In genomic region chr5:113464731-113465130, GRCm38 (mm10) we compare ENCODE assay signal across 16 mouse cellular contexts. TPM values are rescaled to one million over a fixed set of nuclear protein-coding genes. Genes with fewer than 3 reads are reported as not detected.
A peak's percentile ranks its signal among the peaks of the same experiment; 100 is the strongest.
DNase-seq lines count a peak whose midpoint lies in the region; ATAC-seq and TF ChIP-seq lines count a peak whose summit lies in the region.
"Had no signal": no experiment of that assay in that cellular context is flagged by ENCODE, and none has a peak within 500 bp of the region (broad histone marks: within the 10 kb centered on the region; RNA-seq: fewer than 3 reads in every experiment).

No protein-coding gene starts in this region.

- H3K4me3 ChIP-seq in cerebellum, adult 2 months (replicated peaks; ENCODE audit: insufficient read depth, low read depth, low read length): no peak overlapping the region
- no peak overlapping the region for H3K4me3 ChIP-seq in hindbrain, embryonic 10.5 days
- H3K4me3 ChIP-seq in hindbrain, embryonic 12.5 days: no peak overlapping the region
- H3K4me3 ChIP-seq in midbrain, embryonic 15.5 days: no peak overlapping the region
- no peak overlapping the region for H3K4me3 ChIP-seq in midbrain, embryonic 16.5 days (ENCODE audit: low read depth, low read length)
- H3K4me3 ChIP-seq: left cerebral cortex, adult 2 months; limb, embryonic 15.5 days had no signal

- H3K36me3 ChIP-seq in hindbrain, embryonic 10.5 days: no peaks in the 10 kb centered on the region
- no peaks in the 10 kb centered on the region for H3K36me3 ChIP-seq in hindbrain, embryonic 12.5 days
- H3K36me3 ChIP-seq in midbrain, embryonic 15.5 days (replicated peaks): no peaks in the 10 kb centered on the region
- H3K36me3 ChIP-seq in midbrain, embryonic 16.5 days (ENCODE audit: control insufficient read depth, insufficient read depth, low read length): no peaks in the 10 kb centered on the region
- H3K36me3 ChIP-seq: limb, embryonic 15.5 days had no signal

- H3K9ac ChIP-seq in hindbrain, embryonic 12.5 days: no peak overlapping the region
- no peak overlapping the region for H3K9ac ChIP-seq in midbrain, embryonic 15.5 days
- no peak overlapping the region for H3K9ac ChIP-seq in midbrain, embryonic 16.5 days (ENCODE audit: low read depth, low read length)
- H3K9ac ChIP-seq: limb, embryonic 15.5 days; liver, postnatal 0 days had no signal

- TF ChIP-seq POLR2A in cerebellum, adult 2 months (IDR thresholded peaks at IDR 0.05; ENCODE audit: borderline replicate concordance, insufficient read depth, low read length): no peak

- WGBS in cerebellum, adult 2 months: 26% methylated on average over 6 of the region's 6 CpGs
- 89% methylated on average over 6 of the region's 6 CpGs for WGBS in hindbrain, embryonic 10.5 days
- WGBS in hindbrain, embryonic 12.5 days: 84% methylated on average over 6 of the region's 6 CpGs
- 81% methylated on average over 6 of the region's 6 CpGs for WGBS in midbrain, embryonic 15.5 days
- 71% methylated on average over 6 of the region's 6 CpGs for WGBS in midbrain, embryonic 16.5 days

- peak; percentile 62 to 78 for DNase-seq in cerebellum, postnatal 14 days
- no peak for DNase-seq in cerebellum, adult 2 months
- DNase-seq in hindbrain, embryonic 10.5 days (ENCODE audit: low spot score): no peak
- no peak for DNase-seq in thymus, postnatal 25 days
- no peak for DNase-seq in embryo, embryonic 10 days (ENCODE audit: low spot score)
- DNase-seq: cerebellum, adult 9-10 months; heart, adult 18-20 months; liver, postnatal 0 days; lung, postnatal 36 days had no signal

- H3K27ac ChIP-seq in cerebellum, adult 2 months (ENCODE audit: insufficient read depth, low read length): no peak overlapping the region
- H3K27ac ChIP-seq in hindbrain, embryonic 10.5 days: 0 out of 2 replicates have a peak overlapping the region, but pooled peaks have one; percentile 53
- H3K27ac ChIP-seq in hindbrain, embryonic 12.5 days: no peak overlapping the region
- 0 out of 2 replicates have a peak overlapping the region, but pooled peaks have one; percentile 21 for H3K27ac ChIP-seq in midbrain, embryonic 15.5 days
- no peak overlapping the region for H3K27ac ChIP-seq in midbrain, embryonic 16.5 days (ENCODE audit: low read length)
- H3K27ac ChIP-seq: left cerebral cortex, adult 2 months; limb, embryonic 15.5 days had no signal

- H3K4me1 ChIP-seq in cerebellum, adult 2 months (ENCODE audit: control insufficient read depth, insufficient read depth, low read length): peaks cover 20% of the 10 kb centered on the region
- H3K4me1 ChIP-seq in hindbrain, embryonic 10.5 days (replicated peaks): peaks cover 70% of the 10 kb centered on the region
- H3K4me1 ChIP-seq in hindbrain, embryonic 12.5 days: peaks cover 50% of the 10 kb centered on the region
- peaks cover 65% of the 10 kb centered on the region for H3K4me1 ChIP-seq in midbrain, embryonic 15.5 days
- peaks cover 37% of the 10 kb centered on the region for H3K4me1 ChIP-seq in midbrain, embryonic 16.5 days (ENCODE audit: control insufficient read depth, insufficient read depth, low read length)

- H3K9me3 ChIP-seq in hindbrain, embryonic 10.5 days: no peaks in the 10 kb centered on the region
- no peaks in the 10 kb centered on the region for H3K9me3 ChIP-seq in hindbrain, embryonic 12.5 days (replicated peaks)
- H3K9me3 ChIP-seq in midbrain, embryonic 15.5 days: no peaks in the 10 kb centered on the region
- no peaks in the 10 kb centered on the region for H3K9me3 ChIP-seq in midbrain, embryonic 16.5 days (replicated peaks; ENCODE audit: control insufficient read depth, low read length, poor library complexity, severe bottlenecking)
- H3K9me3 ChIP-seq: limb, embryonic 15.5 days had no signal

- no peak overlapping the region for H3K4me2 ChIP-seq in hindbrain, embryonic 12.5 days (replicated peaks)
- no peak overlapping the region for H3K4me2 ChIP-seq in midbrain, embryonic 15.5 days
- no peak overlapping the region for H3K4me2 ChIP-seq in midbrain, embryonic 16.5 days (ENCODE audit: low read length)
- H3K4me2 ChIP-seq: limb, embryonic 15.5 days had no signal

- no peak for ATAC-seq in hindbrain, embryonic 12.5 days (ENCODE audit: low FRiP score)
- no peak for ATAC-seq in midbrain, embryonic 15.5 days (replicated peaks)
- no peak for ATAC-seq in midbrain, embryonic 16.5 days
- ATAC-seq: forebrain, embryonic 14.5 days; hindbrain, embryonic 16.5 days; liver, postnatal 0 days had no signal

- no peak for TF ChIP-seq CTCF in cerebellum, adult 2 months (IDR thresholded peaks at IDR 0.05; ENCODE audit: borderline replicate concordance, insufficient read depth, low read depth, low read length)

- no peaks in the 10 kb centered on the region for H3K27me3 ChIP-seq in cerebellum, adult 2 months (ENCODE audit: control insufficient read depth, insufficient read depth, low read length)
- peaks cover 37% of the 10 kb centered on the region for H3K27me3 ChIP-seq in hindbrain, embryonic 10.5 days (ENCODE audit: insufficient read depth, poor library complexity, severe bottlenecking)
- peaks cover 24% of the 10 kb centered on the region for H3K27me3 ChIP-seq in hindbrain, embryonic 12.5 days
- no peaks in the 10 kb centered on the region for H3K27me3 ChIP-seq in midbrain, embryonic 15.5 days (replicated peaks)
- H3K27me3 ChIP-seq in midbrain, embryonic 16.5 days (ENCODE audit: control insufficient read depth, insufficient read depth, low read depth, low read length): no peaks in the 10 kb centered on the region

RNA-seq across cellular contexts. Expression of gene Wscd2, which starts 25.4 kb away (rescaled TPM):
- 113 and 136 TPM in 2 replicates for polyA plus RNA-seq in cerebellum, adult 2 months (2012; rRNA removed)
- 13.1 and 14.5 TPM in 2 replicates for polyA plus RNA-seq in hindbrain, embryonic 10.5 days (2016; fragmentation: Nextera tagmentation; extraction: Ambion mirVana)
- polyA plus RNA-seq in hindbrain, embryonic 12.5 days (2016; fragmentation: Nextera tagmentation; extraction: Ambion mirVana): 13.5 and 14.1 TPM in 2 replicates
- 16.0 TPM in 2 replicates for polyA plus RNA-seq in midbrain, embryonic 15.5 days (2015; fragmentation: Nextera tagmentation; extraction: Ambion mirVana)
- 14.4 and 16.1 TPM in 2 replicates for polyA plus RNA-seq in midbrain, embryonic 16.5 days (2015; fragmentation: Nextera tagmentation; extraction: Ambion mirVana)
- polyA plus RNA-seq: liver, postnatal 0 days had no signal

Comparison
In these comparisons a context has a peak if more than half of its experiments do, and no peak if none do; other contexts are left out.
1. DNase-seq: peak in cerebellum, postnatal 14 days (2 of 2); none in cerebellum, adult 2 months (0 of 2), hindbrain, embryonic 10.5 days (single experiment), thymus, postnatal 25 days (single experiment) and embryo, embryonic 10 days (single experiment).
2. H3K27ac ChIP-seq: peak in hindbrain, embryonic 10.5 days (single experiment) and midbrain, embryonic 15.5 days (single experiment); none in cerebellum, adult 2 months (single experiment), hindbrain, embryonic 12.5 days (single experiment) and midbrain, embryonic 16.5 days (single experiment).